Mouse (Mus musculus) liver, postnatal 0 days (tissue): ENCODE measurements around the gene Dhcr24.

Source experiments
- CTCF ChIP-seq: sonication (generic); IDR thresholded peaks from 2 replicates; pipeline ENCODE4 v1.5.1; 2016; ENCODE audit warnings: antibody characterized with exemption, low read depth
- EP300 ChIP-seq: IDR thresholded peaks from 2 replicates; pipeline ENCODE4 v1.6.1; 2016; ENCODE audit warnings: antibody characterized with exemption, low read depth, mild to moderate bottlenecking

DNA sequence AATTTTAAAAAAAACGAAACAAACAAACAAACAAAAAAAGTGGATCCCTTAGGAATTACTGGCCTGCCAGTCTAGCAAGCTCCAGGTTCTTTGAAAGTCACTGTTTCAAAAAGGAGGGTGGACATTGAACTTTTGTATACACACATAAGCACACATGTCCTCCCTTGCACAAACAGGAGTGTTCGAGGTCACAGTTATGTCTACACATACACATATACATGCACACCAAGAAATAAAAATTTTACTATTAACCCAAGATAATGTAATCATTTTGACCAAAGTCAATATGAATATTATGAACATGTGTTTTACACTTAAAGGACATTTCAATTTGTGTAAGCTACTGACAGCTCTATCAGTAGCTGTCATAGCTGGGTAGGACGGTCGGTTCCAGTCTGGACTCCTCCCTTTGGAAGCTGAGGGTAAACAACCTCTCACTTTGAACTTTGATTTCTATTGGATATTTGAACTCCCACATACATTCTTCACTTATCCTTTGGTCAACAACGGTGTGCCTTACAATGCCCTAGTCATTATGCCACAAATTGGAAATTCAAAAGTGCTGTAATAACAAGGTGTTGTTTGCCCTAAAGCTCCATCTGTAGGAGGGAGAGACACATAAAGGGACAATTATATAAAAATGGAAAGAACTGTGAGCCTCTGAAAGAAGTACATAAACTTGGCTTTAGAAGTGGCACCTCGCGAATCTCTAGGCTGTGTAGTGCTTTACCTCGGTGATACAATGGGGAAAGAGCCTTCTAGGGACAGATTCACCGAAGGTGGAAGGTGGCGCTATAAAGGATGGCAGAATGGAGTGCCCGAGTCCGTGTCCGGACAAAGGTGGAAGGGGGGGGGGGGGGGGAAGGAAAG, 1.3 kb upstream of the Dhcr24 start:
- TF ChIP-seq EP300 = peak; percentile 66
- TF ChIP-seq CTCF = no peak
